Mouse (Mus musculus): ENCODE measurements around the gene Tubb1. TPM values are rescaled to one million over a fixed set of nuclear protein-coding genes. Genes with fewer than 3 reads are reported as not detected.

The Tubb1 gene
- total RNA-seq (2021) = 0.73 TPM in 1 of 2 replicates, not detected in the other
- long read RNA-seq, partial matches to known transcripts = 0 of 2 reads
- long read RNA-seq, other reads (novel, unspliced or antisense) = 0 of 2 reads

DNA sequence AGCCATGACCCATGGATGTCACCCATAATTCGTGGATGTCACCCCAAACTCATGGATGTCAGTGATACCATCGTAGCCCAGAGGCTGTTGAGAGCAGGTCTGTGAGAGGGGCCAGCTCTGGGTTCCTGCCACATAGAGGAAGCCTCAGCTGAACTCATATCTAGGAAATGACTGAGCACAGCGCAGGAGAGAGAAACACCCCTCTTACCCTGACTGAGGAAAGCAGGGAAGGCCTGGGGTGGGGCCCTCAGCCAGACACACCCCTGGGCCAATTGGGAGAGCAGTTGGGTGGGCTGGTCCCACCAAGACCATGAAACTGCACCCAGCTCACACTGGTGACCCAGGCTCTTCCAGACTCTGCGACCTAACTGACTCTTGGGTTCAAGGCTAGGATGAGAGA is at the start of gene Tubb1:
Gene Tubb1, plus strand, starts transcription at position 343 of the 400 bp plus-strand sequence.
- no peak for DNase-seq

DNA sequence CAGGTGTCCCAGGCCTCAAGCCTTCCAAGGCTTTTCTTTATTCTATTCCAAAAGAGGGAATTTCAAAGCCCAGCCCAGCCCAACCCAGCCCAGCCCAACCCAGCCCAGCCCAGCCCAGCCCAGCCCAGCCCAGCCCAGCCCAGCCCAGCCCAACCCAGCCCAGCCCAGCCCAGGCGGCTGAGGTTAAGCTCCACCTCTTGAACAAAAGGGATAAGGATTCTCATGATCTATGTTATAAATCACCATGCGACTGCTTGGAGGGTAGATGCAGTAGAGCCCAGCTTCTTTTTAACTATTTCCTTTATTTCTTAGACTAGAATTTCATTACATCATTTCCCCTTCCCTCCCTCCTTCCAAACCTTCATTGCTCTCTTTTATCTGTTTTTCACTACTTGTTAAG is 40.3 kb upstream of the Tubb1 start:
- no peak for DNase-seq

DNA sequence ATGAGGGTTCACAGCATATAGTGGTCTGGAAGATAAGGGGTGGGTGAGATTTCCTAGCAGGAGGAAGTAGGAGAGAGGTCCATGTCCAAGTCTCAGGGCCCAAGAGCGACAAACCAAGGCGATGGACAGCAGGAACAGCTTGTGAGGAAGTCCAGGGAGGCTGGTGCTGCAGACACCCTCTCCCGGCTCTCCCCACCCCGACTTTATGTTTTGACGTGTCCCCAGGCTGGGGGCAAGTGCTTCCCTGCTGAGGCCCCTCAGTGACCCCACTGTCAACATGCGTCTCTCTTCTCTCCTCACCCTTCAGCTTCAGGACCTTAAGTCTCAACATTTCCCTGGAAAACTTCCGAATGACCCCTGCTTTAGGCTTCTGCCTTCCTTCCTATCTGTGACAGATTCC is 37.4 kb upstream of the Tubb1 start:
- DNase-seq = no peak

DNA sequence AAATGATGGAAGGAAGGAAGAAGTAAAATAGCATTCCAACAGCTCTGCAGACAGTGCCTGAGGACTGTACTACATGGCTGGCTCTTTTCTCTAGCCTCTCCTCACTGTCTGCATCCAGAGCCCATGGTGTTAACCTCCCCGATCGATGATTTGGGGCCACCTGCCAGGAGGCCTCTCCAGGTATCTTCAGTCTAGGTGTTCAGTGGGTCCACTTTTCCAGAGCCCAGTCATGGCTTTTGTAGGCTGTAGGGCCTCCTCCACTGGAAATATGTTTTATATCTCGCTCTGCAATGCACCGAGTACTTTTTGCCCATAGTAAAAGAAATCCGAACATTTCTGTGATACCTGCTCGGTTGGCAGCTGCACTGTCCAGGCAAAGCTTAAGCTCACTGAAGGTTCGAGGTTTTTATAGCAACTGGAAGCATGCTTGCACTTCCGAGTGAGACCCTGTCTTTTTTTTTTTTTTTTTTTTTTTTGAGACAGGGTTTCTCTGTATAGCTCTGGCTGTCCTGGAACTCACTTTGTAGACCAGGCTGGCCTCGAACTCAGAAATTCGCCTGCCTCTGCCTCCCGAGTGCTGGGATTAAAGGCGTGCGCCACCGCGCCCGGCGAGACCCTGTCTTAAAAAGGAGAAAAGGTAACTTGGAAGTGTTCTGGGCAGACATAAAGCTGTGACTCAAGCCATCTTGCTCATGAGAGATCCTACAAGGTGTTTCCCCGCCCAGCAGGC is 35.3 kb upstream of the Tubb1 start:
- DNase-seq = no peak

DNA sequence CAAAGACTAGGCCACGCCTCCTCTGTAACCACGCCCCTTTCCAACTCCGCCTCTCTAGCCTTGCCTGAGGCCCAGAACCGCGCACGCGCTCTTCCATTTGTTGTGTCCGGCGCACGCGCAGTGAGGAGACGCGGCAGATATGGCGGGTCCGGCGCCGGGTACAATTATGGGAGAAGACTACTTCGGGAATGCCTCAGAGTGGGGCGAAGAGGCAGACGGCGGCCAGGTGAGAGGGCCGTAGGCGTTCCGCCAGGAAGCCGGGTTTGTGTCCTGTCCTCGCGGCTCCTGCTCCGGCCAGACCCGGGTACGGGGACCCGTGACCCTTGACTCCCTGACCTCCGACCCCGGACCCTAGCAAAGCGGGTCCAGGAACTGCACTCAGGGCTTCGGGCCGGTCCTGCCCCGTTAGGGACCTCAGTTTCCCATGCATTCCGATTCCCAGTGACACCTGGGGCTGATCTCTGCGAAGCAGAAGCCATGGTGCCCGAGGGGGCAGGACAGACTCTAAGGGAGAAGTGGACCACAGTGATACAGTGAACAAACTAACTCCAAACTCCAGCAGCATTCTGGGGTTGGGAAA is 34.7 kb upstream of the Tubb1 start, which contains the start of gene Nelfcd:
Gene Nelfcd, plus strand, starts transcription at position 74 of the 580 bp plus-strand sequence.
- peak; percentile 95 for DNase-seq

DNA sequence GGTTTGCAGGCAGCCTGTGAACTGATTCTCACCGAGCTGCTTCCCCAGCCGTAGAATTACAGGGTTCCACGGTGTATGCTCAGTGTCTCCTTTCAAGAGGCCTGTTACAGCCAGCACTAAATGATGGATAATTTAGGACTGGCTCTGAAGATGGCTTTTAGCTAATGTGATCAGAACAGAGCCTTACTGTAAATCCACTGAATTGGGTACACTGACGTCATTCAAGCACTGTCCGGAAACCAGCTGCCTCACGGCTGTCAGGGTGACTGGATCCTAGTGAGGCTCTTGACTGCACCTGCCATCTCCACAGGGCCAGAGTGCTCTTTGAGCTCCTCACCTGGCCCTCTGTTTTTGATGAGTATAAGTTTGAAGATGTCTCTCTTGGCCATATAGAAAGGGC is 29.4 kb upstream of the Tubb1 start:
- DNase-seq = no peak

DNA sequence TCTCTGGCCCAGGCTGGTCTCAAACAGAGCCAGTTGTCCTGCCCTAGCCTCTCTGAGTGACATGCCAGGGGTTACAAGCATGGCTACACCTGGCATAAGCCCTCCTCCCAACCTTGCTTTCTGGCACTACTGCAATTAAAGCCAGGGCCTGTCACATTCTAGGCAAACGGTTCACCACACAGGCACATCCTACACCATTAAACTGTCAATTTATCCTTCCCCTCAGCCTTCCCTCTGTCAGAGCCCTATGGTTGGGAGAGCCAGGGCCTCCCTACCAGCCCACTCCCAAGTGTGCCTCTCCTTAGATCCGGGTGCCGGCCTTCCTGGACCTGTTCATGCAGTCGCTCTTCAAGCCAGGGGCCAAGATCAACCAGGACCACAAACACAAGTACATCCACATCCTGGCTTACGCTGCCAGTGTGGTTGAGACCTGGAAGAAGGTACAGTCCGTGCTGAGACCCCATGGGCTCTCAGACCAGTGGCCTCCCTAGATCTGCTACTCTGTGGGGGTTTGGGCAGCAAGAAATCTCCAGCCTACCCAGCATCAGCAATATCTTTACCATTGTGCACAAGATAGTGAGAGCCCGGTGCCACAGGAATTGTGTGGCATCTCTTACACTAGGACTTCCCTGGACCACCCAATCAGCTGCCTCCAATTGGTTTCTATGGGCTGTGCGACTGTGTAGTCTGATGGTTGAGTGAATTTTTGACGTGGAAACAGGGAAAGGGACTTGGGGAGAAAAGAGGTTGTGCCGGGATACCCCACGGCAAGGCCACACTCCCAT is 26.0 kb upstream of the Tubb1 start:
- no peak for DNase-seq

DNA sequence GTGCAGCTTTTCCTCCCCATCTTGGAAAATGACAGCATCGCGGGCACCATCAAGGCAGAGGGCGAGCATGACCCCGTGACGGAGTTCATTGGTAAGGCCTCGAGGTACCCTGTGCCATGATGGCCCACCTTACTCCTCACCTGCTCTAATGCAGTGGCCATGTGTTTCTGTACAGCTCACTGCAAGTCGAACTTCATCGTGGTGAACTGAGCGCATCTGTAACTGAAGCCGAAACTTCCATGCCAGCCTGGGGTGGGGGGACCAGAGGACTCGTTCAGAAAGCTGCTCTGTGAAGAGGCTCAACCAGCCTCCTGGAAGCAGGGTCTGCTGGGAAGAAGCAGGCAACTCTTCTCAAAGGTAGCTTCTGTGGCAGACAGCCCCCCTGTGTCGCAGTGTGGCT is 23.6 kb upstream of the Tubb1 start:
- DNase-seq = no peak

DNA sequence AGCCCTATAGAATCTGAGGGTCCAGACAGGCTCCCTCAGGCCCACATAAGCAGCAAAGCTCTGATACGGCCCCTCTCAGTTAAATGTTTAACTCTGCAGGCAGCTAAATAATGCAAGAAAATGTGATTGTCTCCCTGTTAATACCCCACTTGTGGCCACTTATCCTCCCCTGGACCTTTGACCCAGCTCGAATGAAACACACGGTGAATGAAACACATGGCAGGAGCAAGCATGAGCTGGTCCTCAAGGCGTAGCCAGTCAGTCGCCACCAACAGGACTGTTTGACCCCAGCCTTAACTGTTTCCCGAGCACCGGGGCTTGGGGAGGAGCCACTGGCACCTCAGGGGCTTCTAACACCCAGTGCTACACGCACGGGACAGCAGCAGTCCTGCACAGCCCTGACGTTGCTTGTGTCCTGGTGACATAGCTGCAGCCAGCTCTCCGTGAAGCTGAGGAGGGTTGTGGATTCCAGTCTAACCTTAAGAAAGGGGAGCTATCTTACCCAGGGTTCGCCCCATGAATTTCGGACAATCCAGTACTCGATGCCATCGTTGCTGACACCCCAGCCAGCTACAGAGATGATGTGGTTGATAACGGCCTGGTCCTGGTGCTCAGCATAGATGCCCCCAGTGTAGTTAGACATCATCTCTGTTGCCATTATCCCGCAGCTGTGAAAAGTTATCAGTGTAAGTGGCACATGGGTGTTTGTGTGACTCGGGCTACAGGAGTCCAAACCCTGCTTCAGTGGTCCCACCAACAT is 22.2 kb upstream of the Tubb1 start:
- no peak for DNase-seq

DNA sequence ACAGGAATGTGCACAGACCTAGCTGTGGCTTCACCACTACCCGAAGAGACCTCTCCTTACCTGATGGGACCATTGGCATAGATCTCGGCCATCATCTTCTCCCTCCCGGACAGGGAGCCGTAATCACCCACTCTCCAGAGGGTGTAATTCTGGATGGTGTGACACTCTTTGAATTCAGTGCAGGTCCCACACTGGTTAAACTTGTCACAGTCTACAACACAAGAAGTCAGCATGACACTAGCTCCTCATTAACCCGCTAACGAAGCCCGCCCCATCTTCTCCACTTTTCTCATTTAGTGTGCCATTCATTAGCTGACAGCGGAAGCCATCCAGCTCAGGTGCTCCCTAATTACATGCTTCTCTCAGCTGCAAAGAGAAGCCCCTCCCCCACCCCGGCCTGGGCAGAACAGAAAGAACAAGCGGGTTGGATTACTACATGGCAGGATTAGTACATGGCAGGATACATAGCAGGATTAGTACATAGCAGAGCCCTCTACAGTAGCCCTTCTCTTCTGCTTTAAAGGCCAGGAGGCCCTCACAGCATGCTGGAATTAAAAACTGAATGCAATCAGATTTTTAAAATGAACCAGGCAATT is 21.4 kb upstream of the Tubb1 start:
- no peak for DNase-seq

DNA sequence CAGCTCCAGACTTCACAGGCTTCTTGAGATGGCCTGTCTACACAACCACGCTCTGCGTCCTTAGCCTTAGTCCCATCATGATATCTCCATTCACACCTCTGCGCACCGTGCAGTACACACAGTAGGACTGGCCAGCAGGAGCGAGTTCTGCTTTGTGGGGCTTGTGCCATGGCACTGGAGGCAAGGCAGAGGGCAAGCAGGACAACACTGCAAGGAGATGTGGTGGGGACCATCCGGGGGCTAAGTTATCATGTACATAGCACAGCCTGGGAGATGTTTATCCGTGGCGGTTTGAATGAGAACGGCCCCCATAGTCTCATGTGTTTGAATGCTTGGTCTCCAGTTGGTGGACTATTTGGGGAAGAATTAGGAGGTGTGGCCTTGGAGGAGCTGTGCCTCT is 15.6 kb upstream of the Tubb1 start:
- DNase-seq = no peak

DNA sequence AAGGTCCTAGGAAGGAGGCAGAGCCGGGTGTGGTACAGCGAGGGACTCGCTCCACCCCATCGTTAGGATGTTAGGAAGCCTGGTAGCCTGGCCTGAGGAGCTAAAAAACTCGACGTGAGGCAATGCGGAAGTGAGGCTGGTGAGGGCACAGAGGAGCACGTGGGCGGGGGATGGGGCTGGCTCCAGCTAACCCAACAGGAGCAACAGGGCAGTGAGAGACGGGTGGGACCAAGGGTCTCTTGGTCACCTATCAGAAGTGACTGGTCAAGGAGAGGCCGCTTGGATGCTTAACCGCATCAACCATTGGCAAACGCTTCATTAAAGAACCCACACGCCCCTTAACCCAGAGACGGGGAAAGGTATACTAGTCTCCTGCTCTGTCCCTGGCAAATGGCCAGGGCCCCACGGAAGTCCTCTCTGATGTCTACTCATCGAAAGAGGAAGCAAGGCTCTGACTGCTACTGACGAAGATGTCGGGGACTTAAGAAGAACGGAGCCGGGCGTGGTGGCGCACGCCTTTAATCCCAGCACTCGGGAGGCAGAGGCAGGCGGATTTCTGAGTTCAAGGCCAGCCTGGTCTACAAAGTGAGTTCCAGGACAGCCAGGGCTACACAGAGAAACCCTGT is 14.3 kb upstream of the Tubb1 start:
- DNase-seq = no peak

DNA sequence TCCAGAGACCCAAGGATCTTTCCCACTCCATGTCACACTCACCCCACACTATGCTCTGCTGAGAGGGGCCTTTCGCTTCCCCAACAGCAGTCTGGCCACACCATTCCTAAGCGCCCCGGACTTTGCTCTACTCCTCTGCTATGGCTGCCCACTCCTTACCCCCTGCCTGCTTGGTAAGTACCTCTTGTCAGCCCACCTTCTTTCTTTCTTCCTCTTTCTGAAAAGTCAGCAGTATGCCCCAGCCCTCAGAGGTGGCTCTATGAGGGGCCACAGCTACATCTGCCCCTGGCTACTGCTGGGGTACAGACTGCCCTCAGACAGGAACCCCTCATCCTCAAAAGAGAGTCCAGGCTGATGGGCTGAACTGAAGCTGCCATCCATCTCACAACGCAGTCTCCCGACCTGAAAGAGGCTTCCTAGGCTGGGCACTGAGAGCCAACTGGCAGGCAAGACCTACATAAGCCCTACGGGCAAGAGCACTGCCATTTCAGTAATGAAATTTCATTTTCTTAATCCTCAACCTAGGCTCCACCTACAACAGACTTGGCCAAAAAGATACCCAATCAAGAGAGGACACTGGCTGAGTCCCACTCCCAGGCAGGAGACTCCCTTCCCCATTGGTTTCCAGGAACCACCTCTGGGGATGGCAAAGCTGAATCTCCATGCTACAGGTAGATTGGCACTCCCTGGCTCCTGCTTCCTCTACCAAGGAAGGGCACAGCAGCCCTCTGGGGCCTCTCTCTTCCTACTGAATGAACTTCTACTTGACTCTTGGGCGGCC is 13.4 kb upstream of the Tubb1 start:
- no peak for DNase-seq

DNA sequence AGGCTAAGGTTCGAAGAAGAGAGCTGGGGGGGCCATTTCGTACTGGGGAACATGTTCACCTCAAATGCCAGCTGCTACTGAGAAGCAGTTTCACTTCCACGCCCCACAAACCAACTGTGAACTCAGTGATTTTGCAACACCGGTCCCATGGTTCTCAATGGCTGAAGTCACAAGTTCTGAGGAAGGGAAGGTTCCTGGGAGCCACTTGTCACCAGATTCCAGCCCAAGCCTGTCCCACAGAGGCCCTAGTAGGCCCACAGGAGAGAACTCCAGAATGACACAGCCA is 12.9 kb upstream of the Tubb1 start:
- no peak for DNase-seq

DNA sequence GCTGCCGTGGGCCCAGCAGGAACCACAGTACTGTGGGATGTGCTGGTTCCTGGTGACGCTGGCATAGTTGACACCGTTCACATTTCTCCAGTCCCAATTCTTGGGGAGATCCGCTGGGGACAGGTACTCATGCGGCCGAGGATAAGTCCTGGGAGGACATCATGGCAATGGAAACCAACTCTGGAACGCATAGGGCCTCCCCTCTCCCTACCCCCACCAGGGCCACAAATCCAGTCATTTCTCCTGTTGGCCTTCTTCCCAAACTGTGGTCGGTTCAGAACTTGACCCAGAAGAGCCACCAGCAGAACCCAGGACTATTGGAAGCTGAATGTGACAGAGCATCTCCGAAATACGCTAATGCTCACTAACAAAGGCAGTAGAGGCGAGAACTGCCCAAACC is 12.3 kb upstream of the Tubb1 start:
- no peak for DNase-seq

DNA sequence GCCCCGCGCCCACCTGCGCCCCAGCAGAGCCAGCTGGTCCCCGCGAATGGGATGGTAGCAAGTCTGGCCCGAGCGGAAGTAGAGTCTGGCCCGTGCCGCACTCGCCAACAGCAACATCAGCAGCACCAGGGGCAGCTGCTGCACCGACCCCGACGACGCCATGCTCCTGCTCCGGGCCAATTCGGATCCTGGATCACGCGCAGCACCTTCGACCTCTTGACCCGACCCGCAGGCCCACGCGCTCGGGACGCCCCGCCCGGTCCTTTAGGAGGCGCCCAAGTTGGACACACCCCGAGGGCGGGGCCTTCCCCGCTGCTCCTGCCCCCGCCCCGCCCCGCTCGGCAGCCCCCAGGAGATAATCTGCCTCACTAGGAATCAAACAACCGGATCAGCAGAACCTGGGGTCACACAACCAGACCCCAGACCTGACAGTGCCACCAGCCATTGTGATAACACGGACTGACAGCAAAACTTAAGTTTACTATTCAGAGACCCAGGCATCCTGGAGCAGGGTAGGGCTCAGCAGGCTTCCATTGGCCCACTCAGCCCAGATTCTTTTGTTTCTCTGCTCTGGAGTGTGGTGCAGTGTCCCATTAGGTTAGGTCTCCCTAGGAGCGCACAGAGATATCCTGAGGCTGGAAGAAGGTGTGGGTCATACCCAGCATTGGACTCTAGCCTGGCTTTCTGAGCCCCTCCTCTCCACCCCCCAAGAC is 11.6 kb upstream of the Tubb1 start, which contains the start of gene Ctsz:
Gene Ctsz, minus strand, starts transcription at position 303 of the 713 bp plus-strand sequence.
- peak; percentile 79 for DNase-seq

DNA sequence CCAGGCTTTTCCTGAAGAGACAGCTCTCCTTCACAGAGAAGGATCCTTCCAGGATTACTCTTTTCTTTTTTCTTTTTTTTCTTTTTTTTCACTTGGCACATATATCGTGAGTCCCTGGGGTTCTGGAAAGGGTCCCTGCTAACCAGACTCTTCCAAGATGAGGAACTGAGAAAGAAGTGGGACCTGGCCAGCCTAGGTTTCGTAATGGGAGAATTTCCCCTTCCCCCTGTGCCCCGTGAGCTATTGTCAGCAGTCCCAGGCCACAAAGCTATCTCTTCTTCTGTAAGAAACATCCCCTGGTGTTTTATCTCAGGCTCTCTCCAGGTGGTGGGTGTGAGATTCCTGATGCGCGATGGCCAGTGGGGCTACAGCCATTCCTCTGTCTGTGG is 11.1 kb upstream of the Tubb1 start:
- no peak for DNase-seq

DNA sequence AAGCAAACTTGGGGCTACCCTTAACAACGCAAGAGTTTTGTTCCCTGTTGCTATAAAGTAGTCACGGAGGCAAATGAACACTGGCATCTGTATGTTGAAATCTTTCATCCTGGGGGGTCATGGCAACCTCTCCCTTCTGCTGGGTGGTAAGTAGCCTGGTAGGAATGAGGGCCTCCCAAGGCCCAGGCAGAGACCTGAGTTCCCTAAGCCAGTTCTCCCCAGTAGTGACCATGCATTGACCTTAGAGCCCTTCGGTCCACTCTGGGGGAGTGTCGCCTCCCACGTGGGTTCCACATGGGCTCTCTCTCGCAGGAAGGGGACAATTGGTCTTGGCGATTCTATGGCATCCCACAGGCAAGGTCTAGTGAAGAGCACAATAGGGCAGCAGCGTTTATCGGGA is 10.5 kb upstream of the Tubb1 start:
- DNase-seq = no peak

DNA sequence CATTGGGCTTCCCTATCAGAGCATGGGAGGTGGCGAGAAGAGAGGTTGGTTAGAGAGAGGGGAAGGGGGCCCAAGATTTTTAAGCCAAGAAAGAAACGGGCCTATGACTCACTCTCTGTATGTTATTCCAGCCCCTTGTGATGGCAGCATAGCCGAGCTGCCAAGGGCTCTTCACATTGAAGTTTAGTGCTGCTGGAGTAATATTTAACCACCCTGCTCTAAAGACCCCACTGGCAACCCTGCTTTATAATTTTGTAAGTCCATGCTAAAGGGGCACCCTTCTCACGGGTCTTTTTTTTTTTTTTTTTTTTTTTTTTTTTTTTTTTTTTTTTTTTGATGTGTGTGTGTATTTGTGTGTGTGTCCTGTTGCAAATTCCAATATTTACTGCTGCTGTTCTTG is 8.6 kb upstream of the Tubb1 start:
- no peak for DNase-seq

DNA sequence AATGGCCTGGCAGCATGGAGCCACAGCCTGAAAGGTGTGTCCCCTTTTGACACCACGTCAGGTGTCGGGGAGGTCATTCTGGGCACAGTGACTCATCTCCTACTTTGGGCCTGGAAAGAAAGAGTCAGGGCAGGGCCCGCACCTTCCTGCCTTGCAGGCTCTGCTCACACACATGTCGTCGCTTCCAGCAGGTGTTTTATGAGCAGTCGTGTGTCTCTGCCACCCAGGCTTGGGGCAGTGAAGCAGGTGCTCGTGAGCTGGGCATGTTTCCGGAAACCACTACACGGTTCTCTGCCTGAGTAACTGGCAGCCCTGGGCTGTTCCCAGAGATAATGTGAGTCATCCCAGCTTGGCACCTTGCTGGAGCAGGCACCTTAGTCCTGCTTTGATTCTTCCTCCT is 8.0 kb upstream of the Tubb1 start:
- DNase-seq = peak; percentile 23

Data from adrenal gland, postnatal 25 days (tissue).